Mouse (Mus musculus): Measurements from ENCODE around the gene Tnnt3. TPM values are rescaled to one million over a fixed set of nuclear protein-coding genes. Genes with fewer than 3 reads are reported as not detected.

Gene Tnnt3
- polyA plus RNA-seq, 1 experiment: 2.7 TPM

DNA sequence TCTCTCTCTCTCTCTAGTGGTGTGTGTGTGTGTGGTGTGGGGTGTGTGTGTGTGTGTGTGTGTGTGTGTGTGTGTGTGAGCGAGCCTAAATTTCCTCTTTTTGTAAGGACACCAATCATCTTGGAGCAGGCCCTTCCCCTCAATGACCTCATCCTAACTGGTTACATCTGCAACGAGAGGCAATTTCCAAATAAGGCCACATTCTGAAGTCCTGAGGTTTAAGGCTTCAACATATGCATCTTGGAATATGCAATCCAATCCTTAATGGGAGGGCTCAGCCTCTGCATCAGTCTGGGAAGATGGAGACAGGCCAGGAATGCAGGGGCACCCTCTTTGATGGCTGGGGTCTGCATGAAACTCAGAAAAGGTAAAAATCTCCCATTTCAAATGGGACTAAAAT is 40.6 kb upstream of the Tnnt3 start:
- no peak overlapping the region for H3K9ac ChIP-seq (ENCODE audit: low read depth, poor library complexity, severe bottlenecking)
- no peaks in the 10 kb centered on the region for H3K36me3 ChIP-seq (ENCODE audit: control insufficient read depth, insufficient read depth, low read length, poor library complexity, severe bottlenecking)
- no peak overlapping the region for H3K27ac ChIP-seq (ENCODE audit: insufficient read depth, low read length)
- no peaks in the 10 kb centered on the region for H3K27me3 ChIP-seq (ENCODE audit: control insufficient read depth, insufficient read depth, low read length, poor library complexity, severe bottlenecking)
- no peaks in the 10 kb centered on the region for H3K9me3 ChIP-seq (replicated peaks; ENCODE audit: control insufficient read depth, insufficient read depth, low read length, poor library complexity, severe bottlenecking)
- peaks cover 1% of the 10 kb centered on the region for H3K4me1 ChIP-seq (ENCODE audit: control insufficient read depth, insufficient read depth, low read length)
- H3K4me3 ChIP-seq (ENCODE audit: low read depth, low read length): no peak overlapping the region
- TF ChIP-seq EP300 (IDR thresholded peaks at IDR 0.05; ENCODE audit: insufficient read depth, low read depth, low read length) (no peak), POLR2A (IDR thresholded peaks at IDR 0.05; ENCODE audit: insufficient read depth, low read length) (no peak), CTCF (IDR thresholded peaks at IDR 0.05; ENCODE audit: low read depth, low read length) (no peak)

DNA sequence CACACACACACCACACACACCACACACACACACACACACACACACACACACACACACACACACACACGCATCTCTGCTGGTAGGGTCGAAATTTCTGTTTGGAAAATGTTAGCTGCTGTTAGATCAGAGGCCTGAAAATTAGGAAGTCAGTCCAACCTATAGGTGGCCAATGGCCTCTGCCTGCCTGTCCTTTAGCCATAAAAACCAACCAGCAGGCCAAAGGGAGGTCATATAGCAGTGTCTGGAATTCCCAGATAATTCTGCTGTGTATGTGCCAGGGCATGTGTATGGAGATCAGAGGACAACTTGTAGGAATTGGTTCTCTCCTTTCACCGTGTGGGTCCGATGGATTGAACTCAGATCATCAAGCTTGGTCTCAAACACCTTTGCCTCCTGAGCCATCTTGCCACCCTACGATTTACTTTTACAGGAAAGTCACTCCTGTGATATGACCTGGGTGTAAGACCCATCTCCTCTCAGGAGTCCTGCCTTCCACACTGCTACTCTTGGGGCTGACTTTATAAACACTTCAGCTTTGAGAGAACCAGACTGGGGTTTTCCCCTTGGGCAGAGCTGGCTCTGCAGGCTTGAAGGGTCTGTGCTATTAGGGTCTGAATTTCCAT is 39.8 kb upstream of the Tnnt3 start:
- H3K4me1 ChIP-seq (ENCODE audit: control insufficient read depth, insufficient read depth, low read length): peaks cover 1% of the 10 kb centered on the region
- H3K4me3 ChIP-seq (ENCODE audit: low read depth, low read length): no peak overlapping the region
- H3K27ac ChIP-seq (ENCODE audit: insufficient read depth, low read length): no peak overlapping the region
- H3K27me3 ChIP-seq (ENCODE audit: control insufficient read depth, insufficient read depth, low read length, poor library complexity, severe bottlenecking): no peaks in the 10 kb centered on the region
- no peaks in the 10 kb centered on the region for H3K36me3 ChIP-seq (ENCODE audit: control insufficient read depth, insufficient read depth, low read length, poor library complexity, severe bottlenecking)
- no peak for TF ChIP-seq CTCF (IDR thresholded peaks at IDR 0.05; ENCODE audit: low read depth, low read length)
- no peak for TF ChIP-seq EP300 (IDR thresholded peaks at IDR 0.05; ENCODE audit: insufficient read depth, low read depth, low read length)
- TF ChIP-seq POLR2A (IDR thresholded peaks at IDR 0.05; ENCODE audit: insufficient read depth, low read length): no peak
- no peak overlapping the region for H3K9ac ChIP-seq (ENCODE audit: low read depth, poor library complexity, severe bottlenecking)
- H3K9me3 ChIP-seq (replicated peaks; ENCODE audit: control insufficient read depth, insufficient read depth, low read length, poor library complexity, severe bottlenecking): no peaks in the 10 kb centered on the region

GRCm38 (mm10) chr7:142459299-142459691 is 39.3 kb upstream of the Tnnt3 start:
- TF ChIP-seq CTCF (IDR thresholded peaks at IDR 0.05; ENCODE audit: low read depth, low read length) (no peak), EP300 (IDR thresholded peaks at IDR 0.05; ENCODE audit: insufficient read depth, low read depth, low read length) (no peak), POLR2A (IDR thresholded peaks at IDR 0.05; ENCODE audit: insufficient read depth, low read length) (no peak)
- peaks cover 1% of the 10 kb centered on the region for H3K4me1 ChIP-seq (ENCODE audit: control insufficient read depth, insufficient read depth, low read length)
- H3K36me3 ChIP-seq (ENCODE audit: control insufficient read depth, insufficient read depth, low read length, poor library complexity, severe bottlenecking): no peaks in the 10 kb centered on the region
- H3K27ac ChIP-seq (ENCODE audit: insufficient read depth, low read length): no peak overlapping the region
- H3K9ac ChIP-seq (ENCODE audit: low read depth, poor library complexity, severe bottlenecking): no peak overlapping the region
- no peaks in the 10 kb centered on the region for H3K27me3 ChIP-seq (ENCODE audit: control insufficient read depth, insufficient read depth, low read length, poor library complexity, severe bottlenecking)
- H3K9me3 ChIP-seq (replicated peaks; ENCODE audit: control insufficient read depth, insufficient read depth, low read length, poor library complexity, severe bottlenecking): no peaks in the 10 kb centered on the region
- no peak overlapping the region for H3K4me3 ChIP-seq (ENCODE audit: low read depth, low read length)

- Histone ChIP-seq H3K27ac (ENCODE audit: insufficient read depth, low read length) (no peak within 1 kb of the TSS), H3K9me3 (replicated peaks; ENCODE audit: control insufficient read depth, insufficient read depth, low read length, poor library complexity, severe bottlenecking) (no peaks in the 10 kb centered on the region), H3K9ac (ENCODE audit: low read depth, poor library complexity, severe bottlenecking) (no peak within 1 kb of the TSS), H3K4me3 (ENCODE audit: low read depth, low read length) (no peak within 1 kb of the TSS), H3K4me1 (ENCODE audit: control insufficient read depth, insufficient read depth, low read length) (no peaks in the 10 kb centered on the region), H3K36me3 (ENCODE audit: control insufficient read depth, insufficient read depth, low read length, poor library complexity, severe bottlenecking) (no peaks in the 10 kb centered on the region), H3K27me3 (ENCODE audit: control insufficient read depth, insufficient read depth, low read length, poor library complexity, severe bottlenecking) (no peaks in the 10 kb centered on the region)
- no peak for TF ChIP-seq POLR2A (IDR thresholded peaks at IDR 0.05; ENCODE audit: insufficient read depth, low read length)
- TF ChIP-seq CTCF (IDR thresholded peaks at IDR 0.05; ENCODE audit: low read depth, low read length): no peak
- no peak for TF ChIP-seq EP300 (IDR thresholded peaks at IDR 0.05; ENCODE audit: insufficient read depth, low read depth, low read length)
Observed at GRCm38 (mm10) chr7:142460636-142461077, 38.0 kb upstream of the Tnnt3 start, which contains the start of gene Lsp1. Gene Lsp1, plus strand, starts transcription at chr7:142460809.

DNA sequence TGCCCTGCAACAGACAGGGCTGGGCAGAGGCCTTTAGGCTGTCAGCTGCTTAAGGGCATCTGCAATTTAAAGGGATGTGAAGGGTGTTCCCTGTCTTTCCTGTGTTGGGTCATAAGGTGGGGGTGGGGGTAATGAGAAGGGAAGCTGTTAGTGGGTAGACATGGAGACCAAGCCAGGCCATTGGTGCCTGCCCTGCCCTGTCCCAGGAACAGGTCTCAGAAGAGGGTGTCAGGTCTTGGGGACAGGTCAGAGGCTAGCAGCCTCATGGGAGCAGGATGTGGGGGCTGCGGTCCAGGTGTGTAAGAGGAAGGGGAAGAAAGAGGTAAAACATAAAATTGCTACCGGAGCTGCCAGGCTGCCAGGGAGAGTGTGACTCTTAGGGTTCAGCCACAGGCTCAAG is 37.2 kb upstream of the Tnnt3 start:
- Histone ChIP-seq H3K27ac (ENCODE audit: insufficient read depth, low read length) (no peak overlapping the region), H3K36me3 (ENCODE audit: control insufficient read depth, insufficient read depth, low read length, poor library complexity, severe bottlenecking) (no peaks in the 10 kb centered on the region), H3K4me3 (ENCODE audit: low read depth, low read length) (no peak overlapping the region), H3K27me3 (ENCODE audit: control insufficient read depth, insufficient read depth, low read length, poor library complexity, severe bottlenecking) (no peaks in the 10 kb centered on the region), H3K9me3 (replicated peaks; ENCODE audit: control insufficient read depth, insufficient read depth, low read length, poor library complexity, severe bottlenecking) (no peaks in the 10 kb centered on the region), H3K4me1 (ENCODE audit: control insufficient read depth, insufficient read depth, low read length) (no peaks in the 10 kb centered on the region), H3K9ac (ENCODE audit: low read depth, poor library complexity, severe bottlenecking) (no peak overlapping the region)
- TF ChIP-seq EP300 (IDR thresholded peaks at IDR 0.05; ENCODE audit: insufficient read depth, low read depth, low read length) (no peak), CTCF (IDR thresholded peaks at IDR 0.05; ENCODE audit: low read depth, low read length) (no peak), POLR2A (IDR thresholded peaks at IDR 0.05; ENCODE audit: insufficient read depth, low read length) (no peak)

- Histone ChIP-seq H3K9ac (ENCODE audit: low read depth, poor library complexity, severe bottlenecking) (no peak overlapping the region), H3K36me3 (ENCODE audit: control insufficient read depth, insufficient read depth, low read length, poor library complexity, severe bottlenecking) (no peaks in the 10 kb centered on the region), H3K4me1 (ENCODE audit: control insufficient read depth, insufficient read depth, low read length) (no peaks in the 10 kb centered on the region), H3K27me3 (ENCODE audit: control insufficient read depth, insufficient read depth, low read length, poor library complexity, severe bottlenecking) (no peaks in the 10 kb centered on the region), H3K9me3 (replicated peaks; ENCODE audit: control insufficient read depth, insufficient read depth, low read length, poor library complexity, severe bottlenecking) (no peaks in the 10 kb centered on the region), H3K27ac (ENCODE audit: insufficient read depth, low read length) (no peak overlapping the region), H3K4me3 (ENCODE audit: low read depth, low read length) (no peak overlapping the region)
- TF ChIP-seq CTCF (IDR thresholded peaks at IDR 0.05; ENCODE audit: low read depth, low read length) (no peak), POLR2A (IDR thresholded peaks at IDR 0.05; ENCODE audit: insufficient read depth, low read length) (no peak), EP300 (IDR thresholded peaks at IDR 0.05; ENCODE audit: insufficient read depth, low read depth, low read length) (no peak)
Observed at GRCm38 (mm10) chr7:142462190-142462589, 36.4 kb upstream of the Tnnt3 start.
